Mouse (Mus musculus) kidney, adult 2 months (tissue): Measurements from ENCODE around the gene Olfr955. TPM values are rescaled to one million over a fixed set of nuclear protein-coding genes. Genes with fewer than 3 reads are reported as not detected.

Source experiments
- DNase-seq: peaks from one replicate; pipeline ENCODE4 v3.0.0; 2021
- H3K27ac ChIP-seq: fragments of 200-500 bp; 2 replicates; pipeline ENCODE4 v1.5.1; 2012; ENCODE audit warnings: low read depth, low read length, control low read depth, inconsistent platforms; ENCODE audit not compliant: insufficient read depth
- H3K27me3 ChIP-seq: fragments of 200-500 bp; replicated peaks from 2 replicates; pipeline ENCODE4 v1.6.1; 2012; ENCODE audit warnings: mild to moderate bottlenecking, moderate library complexity, low read length, inconsistent platforms; ENCODE audit not compliant: control insufficient read depth, insufficient read depth
- H3K36me3 ChIP-seq: fragments of 200-500 bp; 2 replicates; pipeline ENCODE4 v1.6.1; 2012; ENCODE audit warnings: mild to moderate bottlenecking, moderate library complexity, low read length, inconsistent platforms; ENCODE audit not compliant: control insufficient read depth, insufficient read depth
- H3K4me1 ChIP-seq: fragments of 200-500 bp; 2 replicates; pipeline ENCODE4 v1.6.1; 2011; ENCODE audit warnings: low read length; ENCODE audit not compliant: control insufficient read depth, insufficient read depth
- H3K4me3 ChIP-seq: fragments of 200-500 bp; 2 replicates; pipeline ENCODE4 v1.5.1; 2011; ENCODE audit warnings: mild to moderate bottlenecking, low read depth, low read length, control low read depth; ENCODE audit not compliant: insufficient read depth
- CTCF ChIP-seq: fragments of 200-500 bp; conservative IDR thresholded peaks from 2 replicates; pipeline ENCODE4 v1.5.1; 2011; ENCODE audit warnings: low read depth, mild to moderate bottlenecking, control low read depth, low read length, moderate library complexity, mixed read lengths; ENCODE audit not compliant: insufficient read depth, insufficient read length
- POLR2A ChIP-seq: fragments of 200-500 bp; IDR thresholded peaks from one replicate; pipeline ENCODE4 v1.6.1; 2011; ENCODE audit warnings: low read depth, low read length, control low read depth
- polyA plus RNA-seq: library from polyadenylated mRNA; depleted of rRNA; stranded (reverse); fragments of >200 nt; gene quantifications from 2 replicates; pipeline ENCODE4 v1.2.3, GENCODE M21; 2012; rRNA removed

Gene Olfr955
- polyA plus RNA-seq, 1 experiment, result not detected

DNA sequence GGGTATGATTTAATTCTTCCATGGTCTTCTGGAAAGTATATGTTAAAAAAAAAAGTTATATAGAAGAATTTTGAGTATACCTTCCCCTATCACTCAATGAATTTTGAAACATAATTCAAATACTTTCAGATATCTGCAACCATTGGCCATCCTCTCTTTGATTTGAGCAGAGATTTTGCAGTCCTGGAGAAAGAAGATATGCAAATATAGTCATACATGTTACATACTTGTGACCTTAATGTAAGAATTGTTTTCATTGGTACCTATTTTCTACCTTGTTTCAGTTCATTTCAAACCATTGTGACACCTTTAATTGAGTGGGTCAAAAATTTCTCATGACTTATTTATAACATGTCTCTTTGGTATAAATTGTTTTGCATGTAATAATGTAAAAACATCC, 44.7 kb downstream of the Olfr955 start, which contains the start of gene Olfr952:
Olfr952 (minus strand) TSS at position 101 of the 400 bp plus-strand sequence.
- DNase-seq, result no peak
- H3K27ac ChIP-seq, result no peak within 1 kb of the TSS
- H3K36me3 ChIP-seq, result no peaks in the 10 kb centered on the region
- no peaks in the 10 kb centered on the region for H3K4me1 ChIP-seq
- H3K4me3 ChIP-seq, result no peak within 1 kb of the TSS
- no peak for TF ChIP-seq CTCF
- TF ChIP-seq POLR2A, result no peak
- no peaks in the 10 kb centered on the region for H3K27me3 ChIP-seq

Other genes starting within 250 kb of the Olfr955 start
- not detected in 2 replicates for gene Olfr1537, start 221.9 kb downstream of the Olfr955 start, polyA plus RNA-seq
- not detected in 2 replicates for gene Olfr945, start 195.1 kb downstream of the Olfr955 start, polyA plus RNA-seq
- gene Olfr948, start 145.9 kb downstream of the Olfr955 start, polyA plus RNA-seq, result not detected in 2 replicates
- not detected in 2 replicates for gene Olfr951, start 84.5 kb downstream of the Olfr955 start, polyA plus RNA-seq
- gene Olfr952, start 44.8 kb downstream of the Olfr955 start, polyA plus RNA-seq, result not detected in 2 replicates
- not detected in 2 replicates for gene Olfr954, start 15.2 kb downstream of the Olfr955 start, polyA plus RNA-seq
- gene Olfr44, start 22.1 kb upstream of the Olfr955 start, polyA plus RNA-seq, result not detected in 2 replicates
- not detected in 2 replicates for gene Olfr957, start 43.9 kb upstream of the Olfr955 start, polyA plus RNA-seq
- not detected in 2 replicates for gene Olfr958, start 82.1 kb upstream of the Olfr955 start, polyA plus RNA-seq
- not detected in 2 replicates for gene Olfr959, start 103.6 kb upstream of the Olfr955 start, polyA plus RNA-seq
- gene AW551984, start 132.5 kb upstream of the Olfr955 start, polyA plus RNA-seq, result 0.27 and 0.31 TPM in 2 replicates
- gene Olfr148, start 138.7 kb upstream of the Olfr955 start, polyA plus RNA-seq, result not detected in 2 replicates
- not detected in 2 replicates for gene Olfr960, start 149.4 kb upstream of the Olfr955 start, polyA plus RNA-seq
- gene Olfr961, start 173.1 kb upstream of the Olfr955 start, polyA plus RNA-seq, result not detected in 2 replicates
- gene Olfr963, start 195.3 kb upstream of the Olfr955 start, polyA plus RNA-seq, result not detected in 2 replicates
- not detected in 2 replicates for gene Olfr149, start 235.2 kb upstream of the Olfr955 start, polyA plus RNA-seq
- gene Olfr965, start 239.4 kb upstream of the Olfr955 start, polyA plus RNA-seq, result not detected in 2 replicates